18 mouse cellular contexts compared by ENCODE assay signal in genomic region chr13:83750437-83750836, GRCm38 (mm10).
DNase-seq lines count a peak whose midpoint lies in the region; ATAC-seq and TF ChIP-seq lines count a peak whose summit lies in the region.
"Had no signal": no experiment of that assay in that cellular context is flagged by ENCODE, and none has a peak within 500 bp of the region (broad histone marks: within the 10 kb centered on the region; RNA-seq: fewer than 3 reads in every experiment).

No protein-coding gene starts in this region.

- H3K9ac ChIP-seq in forebrain, embryonic 12.5 days = no peak overlapping the region
- H3K9ac ChIP-seq in forebrain, embryonic 11.5 days (ENCODE audit: low read length) = no peak overlapping the region
- H3K9ac ChIP-seq in midbrain, embryonic 13.5 days (replicated peaks) = no peak overlapping the region
- H3K9ac ChIP-seq in midbrain, embryonic 11.5 days (ENCODE audit: low read length) = no peak overlapping the region
- H3K9ac ChIP-seq in hindbrain, postnatal 0 days (replicated peaks; ENCODE audit: low read length) = no peak overlapping the region
- H3K9ac ChIP-seq: embryonic facial prominence, embryonic 13.5 days; heart, embryonic 15.5 days had no signal

- no peaks in the 10 kb centered on the region for H3K27me3 ChIP-seq in forebrain, embryonic 12.5 days
- H3K27me3 ChIP-seq in forebrain, embryonic 11.5 days (ENCODE audit: control insufficient read depth, insufficient read depth, low read length) = no peaks in the 10 kb centered on the region
- H3K27me3 ChIP-seq in midbrain, embryonic 13.5 days = no peaks in the 10 kb centered on the region
- no peaks in the 10 kb centered on the region for H3K27me3 ChIP-seq in midbrain, embryonic 11.5 days (ENCODE audit: control insufficient read depth, insufficient read depth, low read length)
- H3K27me3 ChIP-seq in hindbrain, postnatal 0 days (ENCODE audit: insufficient read depth, low read length) = no peaks in the 10 kb centered on the region

- 47% methylated on average over 4 of the region's 4 CpGs for WGBS in forebrain, embryonic 12.5 days
- WGBS in forebrain, embryonic 11.5 days = 55% methylated on average over 4 of the region's 4 CpGs
- 61% methylated on average over 4 of the region's 4 CpGs for WGBS in midbrain, embryonic 13.5 days
- WGBS in midbrain, embryonic 11.5 days = 69% methylated on average over 4 of the region's 4 CpGs
- 50% methylated on average over 4 of the region's 4 CpGs for WGBS in hindbrain, postnatal 0 days

- no peak overlapping the region for H3K4me2 ChIP-seq in forebrain, embryonic 12.5 days
- H3K4me2 ChIP-seq in forebrain, embryonic 11.5 days (ENCODE audit: low read depth, low read length, severe bottlenecking) = no peak overlapping the region
- H3K4me2 ChIP-seq in midbrain, embryonic 13.5 days (replicated peaks) = no peak overlapping the region
- H3K4me2 ChIP-seq in midbrain, embryonic 11.5 days = no peak overlapping the region
- H3K4me2 ChIP-seq in hindbrain, postnatal 0 days (ENCODE audit: low read depth, low read length) = no peak overlapping the region
- H3K4me2 ChIP-seq: embryonic facial prominence, embryonic 13.5 days; heart, embryonic 15.5 days had no signal

- H3K27ac ChIP-seq in forebrain, embryonic 12.5 days = peak overlapping the region; percentile 76
- H3K27ac ChIP-seq in forebrain, embryonic 11.5 days (ENCODE audit: low read depth, low read length) = no peak overlapping the region
- peak overlapping the region; percentile 80 for H3K27ac ChIP-seq in midbrain, embryonic 13.5 days
- H3K27ac ChIP-seq in midbrain, embryonic 11.5 days (ENCODE audit: low read depth, low read length) = no peak overlapping the region
- peak overlapping the region; percentile 41; the same call in 1 of the 2 replicates for H3K27ac ChIP-seq in hindbrain, postnatal 0 days
- H3K27ac ChIP-seq: embryonic facial prominence, embryonic 13.5 days; heart, embryonic 15.5 days had no signal

- no peaks in the 10 kb centered on the region for H3K36me3 ChIP-seq in forebrain, embryonic 12.5 days (replicated peaks)
- H3K36me3 ChIP-seq in forebrain, embryonic 11.5 days (ENCODE audit: control insufficient read depth, insufficient read depth, low read length) = no peaks in the 10 kb centered on the region
- H3K36me3 ChIP-seq in midbrain, embryonic 13.5 days = no peaks in the 10 kb centered on the region
- H3K36me3 ChIP-seq in midbrain, embryonic 11.5 days (ENCODE audit: control insufficient read depth, insufficient read depth, low read length) = no peaks in the 10 kb centered on the region
- H3K36me3 ChIP-seq in hindbrain, postnatal 0 days (ENCODE audit: insufficient read depth, low read length) = no peaks in the 10 kb centered on the region
- H3K36me3 ChIP-seq: embryonic facial prominence, embryonic 13.5 days; heart, embryonic 15.5 days had no signal

- TF ChIP-seq CTCF in hindbrain, postnatal 0 days (IDR thresholded peaks at IDR 0.05; ENCODE audit: low read depth) = no peak

- no peaks in the 10 kb centered on the region for H3K9me3 ChIP-seq in forebrain, embryonic 12.5 days
- H3K9me3 ChIP-seq in forebrain, embryonic 11.5 days (ENCODE audit: control insufficient read depth, low read length) = no peaks in the 10 kb centered on the region
- H3K9me3 ChIP-seq in midbrain, embryonic 13.5 days = no peaks in the 10 kb centered on the region
- H3K9me3 ChIP-seq in midbrain, embryonic 11.5 days (ENCODE audit: control insufficient read depth, low read length) = no peaks in the 10 kb centered on the region
- no peaks in the 10 kb centered on the region for H3K9me3 ChIP-seq in hindbrain, postnatal 0 days (ENCODE audit: low read length)
- H3K9me3 ChIP-seq: embryonic facial prominence, embryonic 13.5 days; heart, embryonic 15.5 days had no signal

- no peak for DNase-seq in forebrain, embryonic 11.5 days (ENCODE audit: low spot score)
- DNase-seq in midbrain, embryonic 11.5 days (ENCODE audit: low spot score, missing footprints) = no peak
- no peak for DNase-seq in hindbrain, postnatal 0 days (ENCODE audit: low spot score)
- DNase-seq in cerebellum, postnatal 25 days = no peak
- DNase-seq in right cerebral cortex, postnatal 14 days = no peak
- no peak for DNase-seq in cerebellum, adult 9-11 months
- DNase-seq: adrenal gland, postnatal 10 days; gastrocnemius, postnatal 36 days; kidney, adult 11 months; left cerebral cortex, postnatal 4 days; liver had no signal

- H3K4me1 ChIP-seq in forebrain, embryonic 12.5 days = peaks cover 9% of the 10 kb centered on the region
- H3K4me1 ChIP-seq in forebrain, embryonic 11.5 days (replicated peaks; ENCODE audit: control insufficient read depth, insufficient read depth, low read length) = no peaks in the 10 kb centered on the region
- peaks cover 14% of the 10 kb centered on the region for H3K4me1 ChIP-seq in midbrain, embryonic 13.5 days (replicated peaks)
- H3K4me1 ChIP-seq in midbrain, embryonic 11.5 days (ENCODE audit: control insufficient read depth, insufficient read depth, low read length) = peaks cover 2% of the 10 kb centered on the region; the same call in 1 of the 2 replicates
- H3K4me1 ChIP-seq in hindbrain, postnatal 0 days (ENCODE audit: insufficient read depth, low read length) = 0 out of 2 replicates have a peak, but pooled peaks cover 3% of the 10 kb centered on the region
- H3K4me1 ChIP-seq: embryonic facial prominence, embryonic 13.5 days; heart, embryonic 15.5 days had no signal

- H3K4me3 ChIP-seq in forebrain, embryonic 12.5 days (replicated peaks) = no peak overlapping the region
- no peak overlapping the region for H3K4me3 ChIP-seq in forebrain, embryonic 11.5 days (ENCODE audit: low read depth, low read length)
- H3K4me3 ChIP-seq in midbrain, embryonic 13.5 days (replicated peaks) = no peak overlapping the region
- no peak overlapping the region for H3K4me3 ChIP-seq in midbrain, embryonic 11.5 days (ENCODE audit: low read depth, low read length)
- no peak overlapping the region for H3K4me3 ChIP-seq in hindbrain, postnatal 0 days (ENCODE audit: low read length)
- H3K4me3 ChIP-seq: embryonic facial prominence, embryonic 13.5 days; heart, embryonic 15.5 days had no signal

- ATAC-seq in forebrain, embryonic 12.5 days (ENCODE audit: low FRiP score) = no peak
- no peak for ATAC-seq in forebrain, embryonic 11.5 days (replicated peaks; ENCODE audit: low FRiP score)
- ATAC-seq in midbrain, embryonic 13.5 days = no peak
- ATAC-seq in midbrain, embryonic 11.5 days (ENCODE audit: low FRiP score) = no peak
- ATAC-seq in hindbrain, postnatal 0 days = no peak
- ATAC-seq: CD4-positive, CD25-positive, alpha-beta regulatory T cell, adult 4 months; lung, postnatal 0 days; Patski had no signal

Comparison
In these comparisons a context has a peak if more than half of its experiments do, and no peak if none do; other contexts are left out.
1. H3K27ac ChIP-seq: peak in forebrain, embryonic 12.5 days (single experiment), midbrain, embryonic 13.5 days (single experiment) and hindbrain, postnatal 0 days (single experiment); none in forebrain, embryonic 11.5 days (single experiment) and midbrain, embryonic 11.5 days (single experiment).